13 mouse cellular contexts compared by ENCODE assay signal in the genomic region with DNA sequence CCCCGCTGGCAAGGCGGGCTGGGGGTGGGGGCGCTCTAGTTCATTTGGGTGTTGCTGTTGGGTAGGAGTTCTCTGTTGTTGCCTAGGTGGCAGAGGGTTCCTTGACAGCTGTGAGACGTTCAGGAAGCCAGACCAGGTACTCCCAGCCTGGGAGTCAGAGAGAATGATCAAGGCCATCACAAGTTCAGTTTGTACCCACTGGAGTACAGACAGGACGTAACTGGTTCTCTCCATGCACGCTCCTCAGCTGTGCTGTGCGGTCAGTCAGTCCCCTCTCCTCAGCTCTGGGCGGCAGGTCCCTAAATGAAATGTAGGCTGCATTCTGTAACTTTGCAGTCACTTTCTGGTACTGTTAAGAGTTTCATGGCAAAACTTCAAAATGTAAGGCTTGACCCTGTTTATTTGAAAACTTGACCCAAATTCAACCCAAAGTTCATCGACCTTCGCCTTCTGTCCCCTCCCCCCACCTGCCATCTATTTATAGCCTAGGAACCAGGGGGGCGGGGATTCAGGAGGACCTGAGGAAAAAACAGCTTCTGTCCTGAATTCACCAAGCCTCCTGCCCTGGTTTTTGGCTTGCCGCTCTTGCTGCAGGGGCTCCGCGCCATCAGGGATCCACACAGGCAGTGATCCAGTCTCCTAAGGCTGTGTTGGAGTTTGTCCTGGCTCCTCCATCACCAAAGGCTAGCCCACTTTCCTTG. TPM values are rescaled to one million over a fixed set of nuclear protein-coding genes. Genes with fewer than 3 reads are reported as not detected.
DNase-seq lines count a peak whose midpoint lies in the region; ATAC-seq lines count a peak whose summit lies in the region.
"Had no signal": no experiment of that assay in that cellular context is flagged by ENCODE, and none has a peak within 500 bp of the region (broad histone marks: within the 10 kb centered on the region; RNA-seq: fewer than 3 reads in every experiment).

No protein-coding gene starts in this region.

- DNase-seq in cerebellum, adult 18-20 months = peak; percentile 41 to 42
- no peak for DNase-seq in cerebellum, adult 9-10 months
- no peak for DNase-seq in heart, postnatal 36 days
- peak; percentile 64 for DNase-seq in ZHBTc4 (ENCODE audit: low read depth, low spot score)
- DNase-seq in kidney, postnatal 10 days = peak; percentile 63
- no peak for DNase-seq in layer of hippocampus, adult 18-20 months (ENCODE audit: low spot score in 2 of 2)
- DNase-seq in spleen, adult 18-20 months = no peak
- DNase-seq: gastrocnemius, postnatal 10 days; lung, adult 18-20 months; thymus, postnatal 25 days had no signal

- H3K4me1 ChIP-seq in heart, embryonic 14.5 days (ENCODE audit: control insufficient read depth in 2 of 2, insufficient read depth in 2 of 2, low read length in 2 of 2) = peaks cover 63 to 64% of the 10 kb centered on the region in 2 experiments

- WGBS in heart, embryonic 14.5 days = 43% methylated on average over 14 of the region's 14 CpGs

- no peaks in the 10 kb centered on the region for H3K9me3 ChIP-seq in heart, embryonic 14.5 days (ENCODE audit: control insufficient read depth, low read length)
- H3K9me3 ChIP-seq: midbrain, embryonic 12.5 days had no signal

- intact Hi-C loops in heart, postnatal 36 days (cut with DNase I) = no loop called here

- H3K27ac ChIP-seq in heart, embryonic 14.5 days (replicated peaks in 1 of 2; ENCODE audit: control insufficient read depth in 1 of 2, insufficient read depth in 1 of 2, low read depth in 2 of 2, low read length in 2 of 2) = peak overlapping the region in 1 of 2 experiments; percentile 28; a peak in 2 of 4 replicates
- H3K27ac ChIP-seq: hindbrain, embryonic 14.5 days; midbrain, embryonic 12.5 days had no signal

- peak overlapping the region; percentile 43 for H3K4me2 ChIP-seq in heart, embryonic 14.5 days (ENCODE audit: low read length)
- H3K4me2 ChIP-seq: hindbrain, embryonic 14.5 days; midbrain, embryonic 12.5 days had no signal

- no peaks in the 10 kb centered on the region for H3K27me3 ChIP-seq in heart, embryonic 14.5 days (ENCODE audit: control insufficient read depth, insufficient read depth, low read length)
- H3K27me3 ChIP-seq: midbrain, embryonic 12.5 days had no signal

- H3K4me3 ChIP-seq in heart, embryonic 14.5 days (ENCODE audit: control insufficient read depth in 1 of 2, insufficient read depth in 1 of 2, low read depth in 1 of 2, low read length in 2 of 2) = no peak overlapping the region
- H3K4me3 ChIP-seq: midbrain, embryonic 12.5 days had no signal

- no peak for ATAC-seq in heart, embryonic 14.5 days (ENCODE audit: insufficient number of reproducible peaks, insufficient read depth, low FRiP score, low read depth)

- H3K36me3 ChIP-seq in heart, embryonic 14.5 days (ENCODE audit: control insufficient read depth, insufficient read depth, low read length) = no peaks in the 10 kb centered on the region
- H3K36me3 ChIP-seq: midbrain, embryonic 12.5 days had no signal

- H3K9ac ChIP-seq in heart, embryonic 14.5 days (ENCODE audit: low read length) = peak overlapping the region; percentile 10; the same call in 1 of the 2 replicates
- H3K9ac ChIP-seq: hindbrain, embryonic 14.5 days; midbrain, embryonic 12.5 days had no signal

RNA-seq across cellular contexts. Expression of a gene that starts 15.4 kb away (rescaled TPM):
- polyA plus RNA-seq in heart, embryonic 14.5 days (2014; fragmentation: Nextera tagmentation; extraction: Ambion mirVana) = 51.4 and 58.2 TPM in 2 replicates
- total RNA-seq in heart, postnatal 36 days (2021) = 10 to 100 TPM; 51.2 to 67.0 TPM
- total RNA-seq in layer of hippocampus, adult 18-20 months (2021) = 1 to 10 TPM in 1 of 2 experiments, under 1 TPM in 1; 0.94 to 1.5 TPM

Comparison
In these comparisons a context has a peak if more than half of its experiments do, and no peak if none do; other contexts are left out.
1. DNase-seq: peak in cerebellum, adult 18-20 months (2 of 2), ZHBTc4 (single experiment) and kidney, postnatal 10 days (single experiment); none in cerebellum, adult 9-10 months (single experiment), heart, postnatal 36 days (0 of 2), layer of hippocampus, adult 18-20 months (0 of 2) and spleen, adult 18-20 months (0 of 2).
2. RNA of a gene that starts 15.4 kb away (total RNA-seq): 51.2 to 67.0 TPM in heart, postnatal 36 days; 0.94 to 1.5 TPM in layer of hippocampus, adult 18-20 months; every median in the first group is over 10 times any median in the second.